Mouse (Mus musculus) lung, postnatal 10 days (tissue): Measurements from ENCODE around the gene Gm9913.
A peak's percentile ranks its signal among the peaks of the same experiment; 100 is the strongest.

Experiments
- DNase-seq: peaks from one replicate; pipeline ENCODE4 v3.0.0; 2021

Gm9913 gene

DNA sequence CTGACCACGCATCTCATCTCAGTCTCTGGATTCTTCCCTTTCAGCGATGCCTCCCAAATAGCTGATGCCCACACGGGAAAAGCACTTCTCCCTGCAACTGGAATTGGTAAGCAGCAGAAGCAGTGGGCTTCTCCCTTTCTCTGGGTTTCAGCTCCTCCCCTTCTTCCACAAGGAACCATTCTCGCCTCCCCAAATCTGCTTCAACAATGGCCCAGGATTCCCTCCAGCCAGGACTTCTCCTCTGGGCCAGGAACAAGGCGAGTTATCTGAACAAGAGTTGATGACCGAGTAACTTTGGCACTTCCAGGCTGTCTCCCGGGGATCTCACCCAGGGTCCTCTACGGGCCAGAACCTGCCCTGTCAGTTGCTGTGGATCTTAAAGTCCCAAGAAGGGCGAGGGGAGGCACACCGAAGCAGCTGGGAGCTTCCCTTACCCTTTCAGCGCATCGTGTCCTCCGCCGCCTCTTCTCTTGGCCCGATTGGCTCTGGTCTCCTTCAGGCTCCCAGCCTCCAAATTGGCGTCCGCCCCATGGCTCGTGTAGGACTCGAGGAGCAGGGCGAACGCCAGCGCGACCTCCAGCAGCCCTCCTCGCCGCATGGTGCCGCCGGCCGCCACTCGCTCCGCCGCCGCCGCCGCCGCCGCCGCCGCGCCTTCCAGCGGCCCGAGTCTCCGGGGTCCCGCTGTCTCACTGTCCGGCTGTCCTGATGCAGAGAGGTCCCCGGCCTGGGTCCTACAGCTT lies at the start of gene Gm9913:
TSS of gene Gm9913 (plus strand) at position 84 of the 740 bp plus-strand sequence.
- DNase-seq, result peak; percentile 78

- DNase-seq, result no peak
These were observed 48.7 kb upstream of the Gm9913 start for GRCm38 (mm10) chr2:125456059-125456789.

DNA sequence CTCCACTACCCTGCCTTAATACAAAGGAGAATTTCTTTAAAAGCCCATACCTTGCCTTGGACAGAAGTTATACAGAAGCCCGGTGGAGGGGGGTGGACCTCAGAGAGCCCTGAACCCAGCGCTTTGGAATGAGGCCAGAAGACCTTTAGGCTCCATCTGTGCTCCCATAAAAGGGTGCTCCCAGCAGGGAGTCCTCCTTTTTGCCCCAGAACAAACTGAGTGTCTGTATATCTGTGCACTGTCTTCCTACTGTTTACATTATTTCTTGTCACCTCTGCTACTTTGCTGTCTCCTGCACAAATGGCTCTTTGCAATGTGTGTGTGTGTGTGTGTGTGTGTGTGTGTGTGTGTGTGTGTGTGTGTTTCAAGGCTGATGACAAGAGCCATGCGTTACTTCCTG lies 45.8 kb upstream of the Gm9913 start:
- DNase-seq, result no peak

GRCm38 (mm10) chr2:125464036-125464435 lies 40.9 kb upstream of the Gm9913 start:
- DNase-seq, result peak; percentile 65

GRCm38 (mm10) chr2:125470553-125471295 lies 34.2 kb upstream of the Gm9913 start:
- DNase-seq, result peak; percentile 74

GRCm38 (mm10) chr2:125471721-125472120 lies 33.2 kb upstream of the Gm9913 start:
- no peak for DNase-seq

GRCm38 (mm10) chr2:125473228-125473627 lies 31.7 kb upstream of the Gm9913 start:
- peak; percentile 74 for DNase-seq

- DNase-seq, result no peak
These were observed 30.2 kb upstream of the Gm9913 start for GRCm38 (mm10) chr2:125474690-125475089.

GRCm38 (mm10) chr2:125476231-125476630 lies 28.7 kb upstream of the Gm9913 start:
- DNase-seq, result peak; percentile 42

- no peak for DNase-seq
These were observed 27.5 kb upstream of the Gm9913 start for GRCm38 (mm10) chr2:125477367-125477766.

GRCm38 (mm10) chr2:125478705-125479104 lies 26.2 kb upstream of the Gm9913 start:
- DNase-seq, result no peak

- DNase-seq, result peak; percentile 82
These were observed 24.8 kb upstream of the Gm9913 start for GRCm38 (mm10) chr2:125480057-125480456.

GRCm38 (mm10) chr2:125481116-125481515 lies 23.8 kb upstream of the Gm9913 start:
- DNase-seq, result no peak

- DNase-seq, result no peak
These were observed 23.2 kb upstream of the Gm9913 start for GRCm38 (mm10) chr2:125481531-125482317.

DNA sequence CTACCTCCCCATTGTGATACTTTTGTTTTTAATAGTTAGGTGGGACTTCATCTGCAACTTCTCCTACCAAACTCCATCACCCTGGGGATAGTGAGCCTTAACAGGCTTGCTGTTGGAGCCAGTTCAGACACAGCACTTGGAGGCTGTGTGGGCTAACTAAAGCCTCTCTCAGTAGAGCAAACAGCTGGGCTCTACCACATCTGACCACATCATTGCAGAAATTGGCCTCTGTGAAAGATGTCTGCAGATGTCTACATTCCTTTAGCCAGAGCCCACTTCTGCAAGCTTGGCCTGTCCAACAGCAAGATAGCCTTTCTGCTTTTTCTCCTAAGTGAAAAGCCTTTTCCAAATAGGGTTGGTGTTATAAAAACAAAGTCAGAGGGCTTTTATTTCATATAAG lies 20.7 kb upstream of the Gm9913 start:
- peak; percentile 64 for DNase-seq

DNA sequence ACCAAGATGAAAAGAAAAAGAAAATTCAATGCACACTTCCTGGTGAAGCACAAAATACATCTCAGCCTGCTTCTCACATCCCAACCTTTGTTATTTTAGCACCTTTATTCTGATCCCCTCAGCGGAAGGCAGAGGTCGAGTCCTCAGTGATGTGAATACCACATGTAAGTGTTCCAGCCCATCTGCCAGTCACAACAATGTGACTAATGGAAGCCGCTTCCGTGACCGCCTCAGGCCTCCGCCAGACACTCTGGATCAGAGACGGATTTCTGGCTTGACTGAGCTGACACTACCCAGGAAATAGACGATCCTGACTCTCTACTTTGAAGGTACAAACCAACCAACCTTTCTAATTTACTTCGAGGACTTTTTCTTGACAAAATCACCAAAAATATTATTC lies 20.0 kb upstream of the Gm9913 start:
- DNase-seq, result no peak

DNA sequence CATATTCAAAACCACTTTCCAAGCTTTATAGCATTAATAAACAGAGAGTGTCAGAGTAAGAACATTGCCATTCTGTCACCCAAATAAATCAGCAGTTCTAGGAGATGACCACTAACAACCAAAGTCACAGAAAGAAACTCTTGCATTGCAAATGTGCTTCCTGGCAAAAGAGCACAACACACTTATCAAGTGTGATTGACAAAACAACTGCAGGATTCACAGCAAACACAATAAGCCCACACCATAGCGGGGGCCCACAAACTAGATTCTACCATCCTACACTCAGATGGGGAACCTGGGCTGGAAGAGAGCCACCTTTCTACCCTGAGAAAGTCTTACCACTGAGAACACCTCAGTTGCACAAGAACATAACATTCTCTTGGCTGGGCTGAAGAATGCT lies 14.9 kb upstream of the Gm9913 start:
- DNase-seq, result no peak

- no peak for DNase-seq
These were observed 12.6 kb upstream of the Gm9913 start for GRCm38 (mm10) chr2:125492050-125492900.

- no peak for DNase-seq
These were observed 10.6 kb upstream of the Gm9913 start for GRCm38 (mm10) chr2:125494291-125494690.

DNA sequence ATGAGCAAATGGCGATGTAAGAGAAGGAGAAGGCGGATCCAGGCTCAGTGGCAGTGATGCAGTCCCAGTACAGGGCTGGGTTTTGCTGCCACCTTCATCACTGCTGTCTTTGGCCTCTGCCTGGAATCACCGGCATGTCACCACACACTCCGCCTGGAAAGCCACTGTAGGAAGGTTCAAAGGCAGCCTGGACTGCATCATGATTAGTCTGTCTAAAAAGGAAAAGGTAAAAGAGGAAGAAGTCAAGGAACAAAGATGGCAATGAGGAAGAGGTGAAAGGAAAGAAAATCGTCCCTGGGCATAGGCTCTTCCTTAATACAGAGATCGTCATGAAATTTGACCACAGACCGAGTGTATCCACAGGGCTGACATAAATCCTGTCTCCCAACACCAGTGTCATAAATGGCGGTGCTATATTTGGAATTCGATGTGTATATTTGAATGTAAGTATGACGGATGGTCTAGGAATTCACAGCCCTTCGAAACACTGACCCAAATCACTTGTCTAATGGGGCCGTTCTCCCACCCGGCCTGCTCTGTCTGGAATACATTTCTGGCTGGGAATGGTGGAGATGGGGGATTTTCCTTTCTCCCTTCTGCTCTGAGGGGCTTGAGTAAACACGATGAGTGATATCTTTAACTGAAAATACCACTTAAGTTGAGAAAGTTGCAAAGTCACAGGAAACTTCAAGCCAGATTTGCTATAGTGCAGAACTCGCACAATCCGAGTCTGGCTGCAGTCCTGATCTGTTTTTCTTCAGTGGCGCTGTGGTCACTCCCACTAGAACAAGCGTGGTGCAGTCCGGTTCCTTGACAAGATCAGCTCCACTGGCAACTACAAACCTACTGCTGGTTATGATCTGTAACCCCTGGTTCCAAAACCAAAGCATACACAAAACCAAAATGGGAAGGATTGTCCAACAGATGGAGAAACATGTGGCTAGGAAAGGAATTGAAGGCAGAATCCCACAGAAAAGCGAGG lies 9.8 kb upstream of the Gm9913 start:
- DNase-seq, result no peak

- DNase-seq, result peak; percentile 73
These were observed 8.2 kb upstream of the Gm9913 start for GRCm38 (mm10) chr2:125496696-125497095.
